Mouse (Mus musculus): ENCODE data around the gene Tbcd.

Tbcd gene

DNA sequence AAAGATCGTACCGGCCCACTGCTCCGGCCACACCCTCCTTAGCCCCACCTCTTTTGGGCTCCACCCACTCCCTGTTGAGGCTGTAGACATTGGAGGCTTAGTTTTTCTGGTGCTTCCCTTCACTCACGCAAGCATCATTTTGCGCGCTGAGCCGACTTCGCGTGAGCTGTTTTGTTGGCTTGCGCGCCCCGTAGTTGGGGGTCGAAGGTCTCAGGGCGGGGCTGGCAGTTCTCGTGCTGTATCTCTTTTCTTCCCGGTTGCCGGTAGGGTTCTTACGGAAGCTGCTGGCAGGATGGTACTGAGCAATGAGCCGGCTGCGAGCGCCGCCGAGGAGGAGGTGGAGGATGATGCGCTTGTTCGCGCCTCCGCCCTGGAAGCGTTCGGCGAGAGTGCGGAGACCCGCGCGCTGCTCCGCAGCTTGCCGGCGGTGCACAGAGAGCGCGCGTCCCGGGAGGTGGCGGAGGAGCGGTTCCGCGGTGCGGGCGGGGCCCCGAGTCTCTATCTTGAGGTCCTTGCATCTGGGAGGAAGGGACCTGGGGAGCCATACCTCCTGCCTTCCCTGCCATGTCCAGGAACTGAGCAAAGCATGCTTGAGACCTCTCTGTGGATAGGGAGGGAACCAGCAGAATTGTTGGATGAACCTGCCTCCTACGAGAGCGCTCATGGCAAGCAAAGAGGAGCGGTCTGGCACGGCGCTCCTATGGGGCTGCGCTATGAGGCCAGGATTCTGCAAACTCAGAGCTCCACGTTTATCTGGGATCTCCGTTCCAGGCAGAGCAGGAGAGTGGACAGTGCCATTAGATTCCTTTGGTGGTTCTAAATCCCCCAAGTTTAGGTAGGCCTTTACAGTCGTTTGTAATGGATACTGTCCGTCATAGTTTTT is at the start of gene Tbcd:
Tbcd (plus strand) TSS at position 197 of the 883 bp plus-strand sequence.
- peak; percentile 95 for DNase-seq

DNA sequence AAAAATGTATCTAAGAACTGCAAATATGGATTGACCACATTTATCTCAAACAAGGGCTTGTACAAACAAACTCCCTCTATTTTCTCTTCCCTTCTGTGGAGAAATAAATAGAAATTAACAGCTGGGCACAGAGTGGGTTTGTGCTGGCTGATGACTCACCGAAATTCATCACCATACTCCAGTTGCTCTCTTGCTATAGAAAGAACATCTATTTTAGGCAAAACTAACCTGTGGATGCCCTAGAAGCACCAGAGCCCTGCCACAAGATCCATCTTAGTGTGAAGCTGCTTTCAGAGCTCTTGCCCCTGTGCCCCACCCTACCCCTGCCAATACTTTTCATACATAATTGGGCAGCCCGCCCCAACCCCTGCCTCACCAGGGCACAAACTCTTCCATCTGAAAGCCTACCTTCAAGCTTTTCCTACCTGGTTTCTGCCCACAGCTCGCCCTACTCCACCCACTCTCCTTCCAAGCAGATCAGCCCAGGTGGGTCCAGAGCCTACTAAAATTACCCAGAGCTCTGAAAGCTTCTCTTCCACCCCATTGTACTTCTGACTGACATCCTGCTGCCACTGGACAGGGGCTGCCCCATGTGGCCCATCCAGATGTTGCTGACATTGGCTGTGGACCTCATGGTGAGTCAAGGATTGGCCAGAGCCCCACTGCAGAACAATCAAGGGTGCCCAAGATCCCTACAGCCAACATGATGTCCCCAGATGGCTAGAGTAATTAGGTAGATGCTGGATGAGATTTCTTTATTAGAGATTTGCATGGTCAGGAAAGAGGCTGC is 44.2 kb upstream of the Tbcd start:
- DNase-seq, result no peak

DNA sequence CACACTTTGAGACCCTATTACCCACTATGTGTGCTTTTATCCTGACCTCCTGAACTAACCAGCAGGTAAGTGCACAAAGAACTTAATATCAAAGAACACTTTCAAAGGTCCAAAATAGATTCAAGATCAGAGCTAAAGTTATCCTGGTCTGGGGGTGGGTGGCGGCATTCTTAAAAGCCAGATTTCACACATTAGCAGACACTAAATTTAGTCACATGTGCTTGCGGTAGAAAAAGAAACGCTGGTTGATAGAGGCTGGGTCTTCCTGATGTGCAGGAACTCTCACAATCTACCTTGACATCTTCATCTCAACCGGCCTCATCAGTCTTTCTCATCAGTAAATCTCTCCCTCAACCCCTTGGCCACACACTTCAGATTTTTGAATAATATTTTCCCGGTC is 37.0 kb upstream of the Tbcd start:
- no peak for DNase-seq

GRCm38 (mm10) chr11:121415351-121415750 is 36.4 kb upstream of the Tbcd start:
- DNase-seq, result no peak

GRCm38 (mm10) chr11:121417971-121418370 is 33.8 kb upstream of the Tbcd start:
- DNase-seq, result no peak

GRCm38 (mm10) chr11:121418932-121419331 is 32.8 kb upstream of the Tbcd start:
- DNase-seq, result no peak

DNA sequence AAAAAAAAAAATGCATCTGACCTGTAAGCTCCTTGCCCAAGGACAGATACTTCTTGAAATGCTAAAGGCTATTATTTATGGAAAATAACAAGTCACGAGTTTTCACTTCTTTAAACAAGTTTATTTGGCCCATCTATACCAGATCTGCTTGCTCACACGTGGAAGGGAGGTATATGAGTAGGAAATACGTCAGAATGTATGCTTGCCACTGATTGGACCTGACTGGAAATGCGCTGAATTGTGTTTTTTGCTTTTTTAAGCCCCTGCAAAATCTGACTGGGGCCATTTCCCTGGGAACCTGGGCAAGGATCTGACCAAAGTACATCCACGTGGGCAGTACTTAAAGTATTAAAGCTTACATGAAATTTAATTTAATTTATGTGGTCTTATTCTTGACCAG is 31.4 kb upstream of the Tbcd start:
- no peak for DNase-seq

GRCm38 (mm10) chr11:121420830-121421552 is 30.8 kb upstream of the Tbcd start, which contains the start of gene Fn3krp:
Gene Fn3krp, plus strand, starts transcription at chr11:121421401.
- peak; percentile 100 for DNase-seq

- no peak for DNase-seq
These were observed 30.1 kb upstream of the Tbcd start for GRCm38 (mm10) chr11:121421553-121422173.

DNA sequence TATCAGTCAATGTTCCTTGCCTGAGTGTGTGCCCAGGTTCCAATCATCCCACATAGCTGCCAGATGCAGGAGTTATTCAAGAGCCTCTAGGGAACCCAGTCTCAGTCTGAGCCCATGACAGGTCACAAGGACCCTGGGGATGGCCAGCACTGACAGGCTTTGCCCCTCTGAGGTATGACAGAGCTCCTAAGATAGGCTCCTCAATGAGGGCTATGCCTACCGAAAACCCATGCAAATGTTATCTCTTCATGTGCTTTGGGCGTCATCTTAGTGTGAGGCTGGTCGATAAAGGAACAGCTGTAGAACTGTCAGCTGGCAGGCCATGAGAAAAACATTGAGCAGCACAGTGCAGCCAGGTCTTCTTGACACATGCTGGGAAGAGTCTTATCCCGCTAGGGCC is 18.4 kb upstream of the Tbcd start:
- no peak for DNase-seq

GRCm38 (mm10) chr11:121434156-121435155 is 17.3 kb upstream of the Tbcd start, which contains the start of gene Fn3k:
Gene Fn3k, plus strand, starts transcription at chr11:121434913.
- peak; percentile 98 for DNase-seq

- DNase-seq, result no peak
These were observed 14.5 kb upstream of the Tbcd start for GRCm38 (mm10) chr11:121437236-121437635.

DNA sequence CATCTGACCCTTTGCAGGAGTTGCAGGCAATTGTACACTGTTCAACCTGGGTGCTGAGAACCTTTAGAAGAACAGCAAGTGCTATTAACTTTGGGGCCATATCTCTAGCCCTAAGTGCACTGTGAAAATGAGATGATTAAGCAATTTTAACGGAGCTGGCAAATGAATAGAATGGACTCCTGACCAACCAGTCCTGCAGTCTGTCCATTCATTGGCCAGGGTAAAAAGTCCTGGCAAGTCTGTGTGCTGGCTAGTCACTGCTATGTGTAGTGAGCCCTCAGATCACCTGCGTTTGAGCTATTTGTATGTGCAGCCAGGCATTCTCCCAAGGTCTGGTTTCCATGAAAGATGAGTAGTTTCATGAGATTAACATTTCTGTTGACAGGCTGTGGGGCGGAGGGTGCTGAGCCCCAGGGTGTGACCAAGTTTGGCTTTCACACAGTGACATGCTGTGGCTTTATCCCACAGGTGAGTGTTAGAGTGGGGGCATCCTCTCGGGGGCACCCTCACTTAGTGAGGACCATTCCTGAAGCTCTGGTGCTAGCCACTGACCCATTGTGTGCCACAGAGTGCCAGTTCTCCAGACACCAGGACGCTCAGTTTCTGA is 12.0 kb upstream of the Tbcd start:
- DNase-seq, result no peak

DNA sequence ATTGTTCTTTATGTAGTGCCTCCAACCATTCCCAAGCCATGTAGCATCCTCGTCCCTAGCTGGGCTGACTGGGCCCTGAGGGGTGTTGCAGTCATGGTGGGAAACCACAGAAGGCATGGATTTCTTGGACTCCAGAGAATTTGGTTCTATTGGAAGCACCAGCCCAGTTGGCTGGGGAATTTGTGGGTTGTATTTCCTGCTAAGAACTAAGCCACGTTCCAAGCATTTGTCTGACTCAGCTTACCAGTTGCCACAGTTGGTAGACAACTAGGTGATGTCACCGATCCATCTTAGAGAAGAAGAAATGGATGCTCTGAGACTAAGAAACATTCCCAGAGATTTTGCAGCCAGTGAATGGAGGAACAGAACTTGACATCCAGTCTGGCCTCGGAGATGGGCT is 10.1 kb upstream of the Tbcd start:
- DNase-seq, result no peak

DNA sequence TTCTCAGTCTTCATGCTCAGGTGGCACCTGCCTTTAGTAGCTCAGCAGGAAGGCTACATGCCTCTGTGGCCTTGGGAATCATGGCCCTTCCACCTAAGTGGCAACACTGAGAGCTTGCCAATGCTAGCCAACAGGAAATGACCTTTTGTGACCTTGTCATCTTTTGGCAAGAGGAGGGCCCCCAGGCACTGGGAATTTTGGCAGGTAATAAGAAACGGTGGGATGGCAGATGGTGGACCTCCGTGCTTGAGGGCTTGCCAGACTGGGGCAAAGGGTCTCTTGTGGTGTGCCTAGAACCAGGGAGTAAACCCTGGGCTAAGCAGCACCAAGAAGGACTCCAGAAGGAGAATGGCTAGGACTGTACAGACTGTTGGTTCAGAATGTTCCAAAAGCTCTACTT is 9.7 kb upstream of the Tbcd start:
- no peak for DNase-seq

DNA sequence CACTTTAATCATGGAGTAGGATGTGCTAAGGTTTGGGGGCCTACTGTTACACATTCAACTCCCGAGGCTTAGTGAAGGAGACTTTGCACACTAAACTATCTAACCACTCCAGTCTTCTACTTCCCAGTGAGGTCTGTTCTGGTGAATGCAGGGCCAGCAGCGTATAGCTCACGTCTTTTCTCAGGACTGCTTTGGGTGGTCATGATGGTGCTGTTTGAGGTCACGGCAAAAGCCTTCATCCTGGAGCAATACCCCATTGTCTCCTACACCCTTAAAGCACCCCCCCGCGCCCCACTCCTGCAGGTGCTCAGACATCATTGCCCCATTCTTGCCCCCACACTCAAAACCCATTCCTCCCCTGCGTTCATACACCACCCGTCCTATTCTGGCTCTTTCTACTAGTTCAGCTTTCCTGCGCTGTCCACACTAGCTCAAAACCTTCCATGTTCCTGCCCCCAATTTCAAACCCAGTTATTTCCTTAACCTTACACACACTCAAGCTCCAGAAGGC is 478 bp upstream of the Tbcd start:
- peak; percentile 58 for DNase-seq

DNA sequence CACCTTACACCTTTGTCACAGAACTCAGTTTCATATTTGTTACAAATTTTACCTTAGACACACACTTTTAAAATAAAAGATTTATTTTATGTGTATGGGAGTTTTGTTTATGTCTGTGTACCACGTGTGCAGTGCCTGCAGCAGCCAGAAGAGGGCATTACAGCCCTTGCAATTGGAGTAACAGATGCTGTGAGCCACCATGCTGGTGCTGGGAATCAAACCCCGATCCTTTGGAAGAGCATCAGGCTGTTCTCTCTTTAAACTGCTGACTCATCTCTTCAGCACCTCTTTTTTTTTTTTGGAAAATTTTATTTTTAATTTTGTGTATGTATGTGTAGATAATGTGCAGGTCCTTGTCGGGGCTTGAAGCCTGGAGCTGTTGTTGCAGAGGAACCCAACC is 6.1 kb downstream of the Tbcd start:
- no peak for DNase-seq

GRCm38 (mm10) chr11:121467408-121467807 is 15.7 kb downstream of the Tbcd start:
- DNase-seq, result no peak

DNA sequence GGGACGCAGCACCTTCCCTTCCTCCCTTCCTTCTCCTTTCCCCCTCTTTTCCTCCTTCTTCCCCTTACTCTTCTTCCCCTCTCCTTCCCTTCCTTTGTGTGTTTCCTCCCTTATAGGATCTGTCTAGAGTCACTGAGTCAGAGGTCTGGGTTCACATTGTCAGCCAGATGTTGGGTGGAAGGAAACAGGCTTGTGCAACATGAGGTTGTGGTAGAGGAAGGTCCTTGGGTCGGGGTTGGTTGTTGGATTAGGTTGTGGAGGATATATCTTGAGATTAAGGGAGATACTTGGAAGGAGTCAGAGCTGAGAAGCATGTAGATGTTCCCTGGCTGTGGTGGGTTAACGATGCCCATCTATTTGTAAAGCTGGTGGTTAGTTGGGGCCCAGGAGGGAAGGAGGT is 23.1 kb downstream of the Tbcd start:
- no peak for DNase-seq

- DNase-seq, result peak; percentile 68
These were observed 24.1 kb downstream of the Tbcd start for GRCm38 (mm10) chr11:121475699-121476415.
